Mouse (Mus musculus): ENCODE results near the gene Rhox7a. TPM values are rescaled to one million over a fixed set of nuclear protein-coding genes. Genes with fewer than 3 reads are reported as not detected.
"Not testable (repeated sequence)": the region's sequence is repeated elsewhere in the genome, so short reads cannot be mapped to it uniquely, and the experiment has no call there.

The Rhox7a gene
- polyA plus RNA-seq (2016; fragmentation: Nextera tagmentation; extraction: Ambion mirVana) = not detected in 2 replicates

GRCm38 (mm10) chrX:37831386-37831785 lies at the start of gene Rhox7a:
Rhox7a (plus strand) TSS chrX:37831686.
- H3K27ac ChIP-seq; H3K36me3 ChIP-seq (replicated peaks); ATAC-seq (ENCODE audit: low FRiP score); H3K27me3 ChIP-seq; H3K4me1 ChIP-seq; H3K9me3 ChIP-seq; H3K4me2 ChIP-seq; H3K4me3 ChIP-seq (replicated peaks); H3K9ac ChIP-seq: not testable (repeated sequence)
- WGBS = 88% methylated on average over 8 of the region's 8 CpGs

DNA sequence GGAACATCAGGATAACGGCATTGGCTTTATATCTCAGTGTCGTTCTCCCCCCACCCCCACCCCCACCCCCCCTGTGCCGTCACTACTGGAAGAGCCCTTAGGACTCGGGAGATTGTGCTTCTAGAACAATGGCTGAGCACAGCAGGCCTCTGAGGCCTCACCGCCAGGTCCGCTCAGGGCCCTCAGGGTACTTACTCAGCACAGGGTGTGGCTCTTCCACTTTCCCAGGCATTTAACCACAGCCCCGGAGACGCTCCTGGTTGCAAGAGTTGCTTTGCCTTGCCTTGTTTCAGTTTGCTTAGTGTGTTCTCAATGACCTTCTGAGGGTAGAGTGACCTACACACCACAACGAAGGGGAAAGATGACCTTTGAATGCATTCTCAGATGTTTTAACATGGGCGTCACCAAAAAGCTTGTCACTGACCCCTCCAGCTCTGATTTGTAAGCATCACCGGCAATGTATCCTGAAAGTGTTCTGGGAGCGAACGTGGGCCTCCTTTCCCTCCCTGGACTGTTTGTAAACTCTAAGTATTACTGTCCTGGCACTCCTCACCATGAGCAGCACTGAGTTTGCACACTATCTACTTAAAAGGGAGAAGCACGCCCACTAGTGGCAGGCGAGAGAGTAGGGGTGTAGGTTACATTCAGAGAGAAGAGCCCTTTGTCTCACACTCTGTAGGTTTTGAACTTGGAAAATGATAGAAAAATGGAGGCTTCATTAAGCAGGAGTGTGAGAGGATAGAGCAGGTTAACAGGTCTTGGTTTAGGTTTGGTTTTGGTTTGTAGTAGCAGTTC lies 24.0 kb upstream of the Rhox7a start:
- H3K27ac ChIP-seq = no peak overlapping the region
- ATAC-seq (ENCODE audit: low FRiP score) = no peak
- no peaks in the 10 kb centered on the region for H3K4me1 ChIP-seq
- no peaks in the 10 kb centered on the region for H3K9me3 ChIP-seq
- no peak overlapping the region for H3K4me3 ChIP-seq (replicated peaks)
- no peak overlapping the region for H3K4me2 ChIP-seq
- H3K36me3 ChIP-seq (replicated peaks) = no peaks in the 10 kb centered on the region
- no peaks in the 10 kb centered on the region for H3K27me3 ChIP-seq
- H3K9ac ChIP-seq = no peak overlapping the region
- WGBS = 81% methylated on average over 15 of the region's 15 CpGs

DNA sequence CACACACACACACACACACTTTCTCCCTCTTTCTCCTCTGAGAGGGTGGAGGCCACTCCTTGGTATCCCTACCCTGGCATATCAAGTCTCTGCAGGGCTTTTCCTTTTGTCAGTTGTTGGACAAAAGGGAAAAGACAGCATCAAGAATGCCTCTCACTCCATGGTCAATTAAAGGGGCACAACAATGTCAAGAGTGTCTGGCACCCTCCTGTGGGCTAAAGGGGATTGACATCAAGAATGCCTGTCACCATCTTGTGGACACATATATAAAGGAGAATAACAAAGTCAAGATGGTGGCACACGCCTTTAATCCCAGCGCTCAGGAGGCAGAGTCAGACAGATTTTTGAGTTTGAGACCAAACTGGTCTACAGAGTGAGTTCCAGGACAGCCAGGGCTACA lies 22.1 kb upstream of the Rhox7a start:
- Histone ChIP-seq H3K4me1 (no peaks in the 10 kb centered on the region), H3K9ac (no peak overlapping the region), H3K36me3 (replicated peaks) (no peaks in the 10 kb centered on the region), H3K4me2 (no peak overlapping the region), H3K9me3 (no peaks in the 10 kb centered on the region), H3K27ac (no peak overlapping the region), H3K27me3 (no peaks in the 10 kb centered on the region), H3K4me3 (replicated peaks) (no peak overlapping the region)
- ATAC-seq (ENCODE audit: low FRiP score) = no peak
- 79% methylated on average over 2 of the region's 2 CpGs for WGBS

- Histone ChIP-seq H3K27ac (no peak overlapping the region), H3K4me2 (no peak overlapping the region), H3K9me3 (no peaks in the 10 kb centered on the region), H3K9ac (no peak overlapping the region), H3K4me3 (replicated peaks) (no peak overlapping the region), H3K27me3 (no peaks in the 10 kb centered on the region), H3K36me3 (replicated peaks) (no peaks in the 10 kb centered on the region), H3K4me1 (no peaks in the 10 kb centered on the region)
- ATAC-seq (ENCODE audit: low FRiP score) = no peak
- WGBS = 32% methylated on average over 5 of the region's 5 CpGs
Measured at GRCm38 (mm10) chrX:37811179-37811578, 20.3 kb upstream of the Rhox7a start.

- Histone ChIP-seq H3K4me1 (no peaks in the 10 kb centered on the region), H3K36me3 (replicated peaks) (no peaks in the 10 kb centered on the region), H3K4me2 (no peak overlapping the region), H3K9me3 (no peaks in the 10 kb centered on the region), H3K27ac (no peak overlapping the region), H3K4me3 (replicated peaks) (no peak overlapping the region), H3K9ac (no peak overlapping the region), H3K27me3 (no peaks in the 10 kb centered on the region)
- no peak for ATAC-seq (ENCODE audit: low FRiP score)
- 85% methylated on average over 10 of the region's 10 CpGs for WGBS
Measured at GRCm38 (mm10) chrX:37815665-37816064, 15.8 kb upstream of the Rhox7a start.

DNA sequence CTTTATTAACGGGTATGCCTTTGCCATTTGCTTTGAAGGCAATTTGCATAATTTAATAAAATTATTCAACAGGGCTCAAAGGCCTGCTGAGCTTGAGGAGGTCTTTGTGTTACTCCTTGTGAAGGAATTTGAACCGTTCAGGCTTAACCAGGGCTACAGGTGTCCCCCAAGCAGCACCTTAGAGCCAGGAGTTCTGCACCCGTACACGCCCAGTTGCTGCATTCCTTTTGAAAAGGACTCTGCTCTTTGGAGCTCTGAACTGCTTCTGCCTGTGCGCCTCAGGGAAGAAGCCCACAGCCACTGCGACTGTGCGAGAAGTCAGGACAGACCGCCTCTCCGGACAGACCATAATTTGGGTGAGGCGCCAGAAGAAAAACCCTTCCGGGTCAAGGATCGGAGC lies 4.9 kb upstream of the Rhox7a start, which contains the start of gene Rhox6:
Gene Rhox6, plus strand, starts transcription at position 301 of the 400 bp plus-strand sequence.
- not testable (repeated sequence) for H3K9ac ChIP-seq; H3K27me3 ChIP-seq; H3K4me1 ChIP-seq; H3K36me3 ChIP-seq (replicated peaks); H3K4me2 ChIP-seq; H3K4me3 ChIP-seq (replicated peaks); H3K9me3 ChIP-seq; ATAC-seq (ENCODE audit: low FRiP score); H3K27ac ChIP-seq
- WGBS = 93% methylated on average over 4 of the region's 12 CpGs

DNA sequence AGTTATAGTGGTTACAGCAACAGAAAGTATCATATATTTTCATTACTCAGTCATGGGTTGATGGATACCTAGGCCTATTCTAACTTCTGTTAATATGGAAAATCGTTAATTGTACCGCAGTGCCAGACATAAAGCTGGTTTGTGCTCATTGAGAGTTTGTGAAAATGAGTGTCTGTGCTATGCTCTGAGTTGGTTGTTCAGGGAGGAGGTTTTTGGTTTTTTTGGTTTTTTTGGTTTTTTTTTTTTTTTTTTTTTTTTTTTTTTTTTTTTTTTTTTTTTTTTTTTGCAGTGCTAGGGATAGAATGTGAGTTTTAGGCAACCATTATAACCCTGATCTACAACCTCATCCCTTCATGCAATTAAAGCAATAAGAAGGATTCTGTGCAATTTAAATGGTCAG lies 40.2 kb downstream of the Rhox7a start:
- Histone ChIP-seq H3K9ac (no peak overlapping the region), H3K27me3 (no peaks in the 10 kb centered on the region), H3K36me3 (replicated peaks) (no peaks in the 10 kb centered on the region), H3K4me3 (replicated peaks) (no peak overlapping the region), H3K9me3 (no peaks in the 10 kb centered on the region), H3K4me1 (no peaks in the 10 kb centered on the region), H3K4me2 (no peak overlapping the region), H3K27ac (no peak overlapping the region)
- ATAC-seq (ENCODE audit: low FRiP score) = no peak
- WGBS = 91% methylated on average over 2 of the region's 2 CpGs

- H3K9me3 ChIP-seq = no peaks in the 10 kb centered on the region
- no peak for ATAC-seq (ENCODE audit: low FRiP score)
- H3K9ac ChIP-seq = no peak within 1 kb of the TSS
- no peak within 1 kb of the TSS for H3K4me3 ChIP-seq (replicated peaks)
- H3K27me3 ChIP-seq = no peaks in the 10 kb centered on the region
- no peaks in the 10 kb centered on the region for H3K4me1 ChIP-seq
- H3K4me2 ChIP-seq = no peak within 1 kb of the TSS
- WGBS = 79% methylated on average over 4 of the region's 4 CpGs
- no peak within 1 kb of the TSS for H3K27ac ChIP-seq
- H3K36me3 ChIP-seq (replicated peaks) = no peaks in the 10 kb centered on the region
Measured at GRCm38 (mm10) chrX:37878844-37879243, 47.4 kb downstream of the Rhox7a start, which contains the start of gene Rhox8. Rhox8 (minus strand) TSS chrX:37878944.

Other genes with a start within 250 kb of the Rhox7a start
- not detected in 2 replicates for gene Rhox4f, start 224.0 kb upstream of the Rhox7a start, polyA plus RNA-seq (2016; fragmentation: Nextera tagmentation; extraction: Ambion mirVana)
- gene Rhox3g, start 203.1 kb upstream of the Rhox7a start, polyA plus RNA-seq (2016; fragmentation: Nextera tagmentation; extraction: Ambion mirVana) = not detected in 2 replicates
- gene Rhox2g, start 188.2 kb upstream of the Rhox7a start, polyA plus RNA-seq (2016; fragmentation: Nextera tagmentation; extraction: Ambion mirVana) = not detected in 2 replicates
- not detected in 2 replicates for gene Rhox4g, start 180.4 kb upstream of the Rhox7a start, polyA plus RNA-seq (2016; fragmentation: Nextera tagmentation; extraction: Ambion mirVana)
- not detected in 2 replicates for gene Rhox3h, start 162.9 kb upstream of the Rhox7a start, polyA plus RNA-seq (2016; fragmentation: Nextera tagmentation; extraction: Ambion mirVana)
- not detected in 2 replicates for gene Rhox2h, start 158.4 kb upstream of the Rhox7a start, polyA plus RNA-seq (2016; fragmentation: Nextera tagmentation; extraction: Ambion mirVana)
- gene Rhox5, start 26.8 kb upstream of the Rhox7a start, polyA plus RNA-seq (2016; fragmentation: Nextera tagmentation; extraction: Ambion mirVana) = 0.45 and 0.88 TPM in 2 replicates
- not detected in 2 replicates for gene Rhox6, start 4.8 kb upstream of the Rhox7a start, polyA plus RNA-seq (2016; fragmentation: Nextera tagmentation; extraction: Ambion mirVana)
- gene Rhox8, start 47.3 kb downstream of the Rhox7a start, polyA plus RNA-seq (2016; fragmentation: Nextera tagmentation; extraction: Ambion mirVana) = 0.15 TPM in 1 of 2 replicates, not detected in the other
- gene Rhox7b, start 65.5 kb downstream of the Rhox7a start, polyA plus RNA-seq (2016; fragmentation: Nextera tagmentation; extraction: Ambion mirVana) = not detected in 2 replicates
- not detected in 2 replicates for gene Rhox9, start 70.1 kb downstream of the Rhox7a start, polyA plus RNA-seq (2016; fragmentation: Nextera tagmentation; extraction: Ambion mirVana)
- gene Btg1-ps1, start 187.1 kb downstream of the Rhox7a start, polyA plus RNA-seq (2016; fragmentation: Nextera tagmentation; extraction: Ambion mirVana) = not detected in 2 replicates
- not detected in 2 replicates for gene Btg1-ps2, start 211.4 kb downstream of the Rhox7a start, polyA plus RNA-seq (2016; fragmentation: Nextera tagmentation; extraction: Ambion mirVana)
- gene Rhox10, start 234.8 kb downstream of the Rhox7a start, polyA plus RNA-seq (2016; fragmentation: Nextera tagmentation; extraction: Ambion mirVana) = not detected in 2 replicates